Mouse (Mus musculus) neural tube, embryonic 11.5 days (tissue): Measurements from ENCODE around the gene Cyb5d2. TPM values are rescaled to one million over a fixed set of nuclear protein-coding genes. Genes with fewer than 3 reads are reported as not detected.
A peak's percentile ranks its signal among the peaks of the same experiment; 100 is the strongest.

Experiments
- ATAC-seq: fragments of 200-750 bp; cut with Nextera tagmentation; 2 replicates; pipeline ENCODE4 v1.8.0; 2017; ENCODE audit warnings: moderate number of reproducible peaks, mild to moderate bottlenecking, moderate TSS enrichment, moderate library complexity; ENCODE audit not compliant: insufficient read depth, low FRiP score, low TSS enrichment
- DNase-seq: peaks from one replicate; pipeline ENCODE4 v3.0.0-alpha.2; 2015; ENCODE audit warnings: low spot score
- H3K27ac ChIP-seq: fragments of 300-500 bp; sonication (generic); 2 replicates; pipeline ENCODE4 v1.5.1; 2014; ENCODE audit warnings: low read depth, mild to moderate bottlenecking, low read length
- H3K27me3 ChIP-seq: fragments of 300-500 bp; sonication (generic); 2 replicates; pipeline ENCODE4 v1.6.1; 2014; ENCODE audit warnings: mild to moderate bottlenecking, low read length, mixed read lengths; ENCODE audit not compliant: control insufficient read depth, insufficient read depth
- H3K36me3 ChIP-seq: fragments of 300-500 bp; sonication (generic); 2 replicates; pipeline ENCODE4 v1.6.1; 2014; ENCODE audit warnings: mild to moderate bottlenecking, low read length, moderate library complexity, mixed read lengths; ENCODE audit not compliant: control insufficient read depth, insufficient read depth
- H3K4me1 ChIP-seq: fragments of 300-500 bp; sonication (generic); 2 replicates; pipeline ENCODE4 v1.6.1; 2014; ENCODE audit warnings: low read length, mixed read lengths; ENCODE audit not compliant: control insufficient read depth, insufficient read depth
- H3K4me2 ChIP-seq: fragments of 300-500 bp; sonication (generic); 2 replicates; pipeline ENCODE4 v1.6.1; 2014; ENCODE audit warnings: low read depth, mild to moderate bottlenecking, moderate library complexity
- H3K4me3 ChIP-seq: fragments of 300-500 bp; sonication (generic); 2 replicates; pipeline ENCODE4 v1.5.1; 2014; ENCODE audit warnings: low read depth, low read length
- H3K9ac ChIP-seq: fragments of 300-500 bp; sonication (generic); 2 replicates; pipeline ENCODE4 v1.6.1; 2014; ENCODE audit warnings: mild to moderate bottlenecking, low read length
- H3K9me3 ChIP-seq: fragments of 300-500 bp; sonication (generic); 2 replicates; pipeline ENCODE4 v1.6.1; 2016; ENCODE audit warnings: low read length; ENCODE audit not compliant: control insufficient read depth
- WGBS: fragments of 180-500 bp; shearing (Covaris S2); extraction: QIAGEN DNeasy Blood & Tissue Kit; methylation state at CpG from one replicate; pipeline ENCODE4 v1.1.7; 2014; 5-methylcytosine and 5-hydroxymethylcytosine counted together
- polyA plus RNA-seq: library from polyadenylated mRNA; unstranded; fragments of >200 nt; fragmentation: Nextera tagmentation; extraction: Ambion mirVana; gene quantifications from 2 replicates; pipeline ENCODE4 v1.2.1, GENCODE M21; 2014

Cyb5d2 gene
- polyA plus RNA-seq, result 2.8 and 3.4 TPM in 2 replicates

- H3K27me3 ChIP-seq, result no peaks in the 10 kb centered on the region
- peak; percentile 91 for ATAC-seq
- peak within 1 kb of the TSS; percentile 83 for H3K27ac ChIP-seq
- H3K4me3 ChIP-seq, result peak within 1 kb of the TSS; percentile 97
- WGBS, result under 1% methylated on average over 69 of the region's 69 CpGs
- H3K9ac ChIP-seq, result peak within 1 kb of the TSS; percentile 92
- H3K4me1 ChIP-seq, result peaks cover 6% of the 10 kb centered on the region
- H3K4me2 ChIP-seq, result peak within 1 kb of the TSS; percentile 79
- no peaks in the 10 kb centered on the region for H3K36me3 ChIP-seq
- no peaks in the 10 kb centered on the region for H3K9me3 ChIP-seq
- DNase-seq, result peak; percentile 95
Observed at GRCm38 (mm10) chr11:72795455-72796295, at the start of gene Cyb5d2, which contains the start of gene Zzef1. Gene Cyb5d2 (minus strand): TSS chr11:72796142. Gene Zzef1 (plus strand): TSS chr11:72796226.

GRCm38 (mm10) chr11:72845526-72845925 is 49.6 kb upstream of the Cyb5d2 start:
- Histone ChIP-seq H3K27ac (no peak overlapping the region), H3K4me3 (no peak overlapping the region), H3K36me3 (peaks cover 2% of the 10 kb centered on the region; the same call in 1 of the 2 replicates), H3K9ac (no peak overlapping the region), H3K9me3 (no peaks in the 10 kb centered on the region), H3K4me1 (no peaks in the 10 kb centered on the region), H3K27me3 (no peaks in the 10 kb centered on the region), H3K4me2 (no peak overlapping the region)
- WGBS, result 97% methylated on average over 2 of the region's 2 CpGs
- DNase-seq (no peak), ATAC-seq (no peak)

GRCm38 (mm10) chr11:72843576-72843975 is 47.6 kb upstream of the Cyb5d2 start:
- peaks cover 2% of the 10 kb centered on the region; the same call in 1 of the 2 replicates for H3K36me3 ChIP-seq
- ATAC-seq (no peak), DNase-seq (no peak)
- H3K9me3 ChIP-seq, result no peaks in the 10 kb centered on the region
- no peaks in the 10 kb centered on the region for H3K4me1 ChIP-seq
- no peaks in the 10 kb centered on the region for H3K27me3 ChIP-seq
- H3K27ac ChIP-seq, result no peak overlapping the region
- H3K9ac ChIP-seq, result no peak overlapping the region
- no peak overlapping the region for H3K4me2 ChIP-seq
- H3K4me3 ChIP-seq, result no peak overlapping the region

DNA sequence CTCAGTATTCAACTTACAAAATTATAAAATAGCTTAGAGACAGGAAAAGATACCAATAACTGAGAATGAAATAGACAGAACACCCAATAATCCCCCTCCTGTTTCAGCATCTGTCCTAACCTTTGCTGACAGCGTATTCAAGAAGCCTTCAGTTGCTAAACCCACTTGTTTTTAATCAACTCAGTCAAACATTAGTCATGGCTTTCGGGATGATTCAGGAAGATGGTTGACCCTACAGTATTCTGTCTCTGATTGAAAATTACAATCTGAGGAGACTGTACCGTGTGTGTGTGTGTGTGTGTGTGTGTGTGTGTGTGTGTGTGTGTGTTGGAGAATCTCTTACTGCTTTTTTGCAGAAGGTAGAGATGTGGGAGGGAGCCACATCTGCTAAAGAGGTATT is 46.8 kb upstream of the Cyb5d2 start:
- WGBS, result 93% methylated on average over 3 of the region's 3 CpGs
- peaks cover 2% of the 10 kb centered on the region; the same call in 1 of the 2 replicates for H3K36me3 ChIP-seq
- no peak for DNase-seq
- no peak for ATAC-seq
- no peak overlapping the region for H3K4me3 ChIP-seq
- H3K27me3 ChIP-seq, result no peaks in the 10 kb centered on the region
- no peak overlapping the region for H3K27ac ChIP-seq
- no peaks in the 10 kb centered on the region for H3K4me1 ChIP-seq
- no peak overlapping the region for H3K4me2 ChIP-seq
- no peaks in the 10 kb centered on the region for H3K9me3 ChIP-seq
- no peak overlapping the region for H3K9ac ChIP-seq

DNA sequence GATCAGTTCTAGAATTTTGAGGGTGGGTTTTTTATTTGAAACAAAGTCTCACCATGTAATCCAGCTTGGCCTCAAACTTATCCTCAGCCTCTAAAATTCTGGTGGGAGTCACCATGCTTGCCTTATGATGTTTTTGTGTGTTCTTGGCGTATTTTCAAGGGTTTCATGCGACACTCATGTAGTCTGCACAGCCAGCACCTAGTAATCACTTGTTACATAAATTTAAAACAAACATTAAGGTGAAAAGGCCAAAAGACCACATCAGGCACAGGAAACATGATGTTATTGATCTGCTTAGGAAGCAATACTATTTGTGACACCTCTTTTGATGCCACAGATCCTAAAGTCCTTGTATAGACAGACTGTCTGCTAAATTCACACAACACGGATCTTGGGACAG is 33.9 kb upstream of the Cyb5d2 start:
- Histone ChIP-seq H3K4me2 (no peak overlapping the region), H3K27ac (no peak overlapping the region), H3K9me3 (no peaks in the 10 kb centered on the region), H3K4me3 (no peak overlapping the region), H3K4me1 (no peaks in the 10 kb centered on the region), H3K36me3 (peaks cover 6% of the 10 kb centered on the region), H3K27me3 (no peaks in the 10 kb centered on the region), H3K9ac (no peak overlapping the region)
- WGBS, result 93% methylated on average over 3 of the region's 3 CpGs
- no peak for DNase-seq
- ATAC-seq, result no peak

GRCm38 (mm10) chr11:72821041-72821440 is 25.1 kb upstream of the Cyb5d2 start:
- 89% methylated on average over 7 of the region's 7 CpGs for whole genome bisulfite sequencing
- no peaks in the 10 kb centered on the region for H3K9me3 ChIP-seq
- no peaks in the 10 kb centered on the region for H3K4me1 ChIP-seq
- H3K36me3 ChIP-seq, result no peaks in the 10 kb centered on the region
- no peak overlapping the region for H3K9ac ChIP-seq
- H3K27ac ChIP-seq, result no peak overlapping the region
- H3K27me3 ChIP-seq, result no peaks in the 10 kb centered on the region
- DNase-seq (no peak), ATAC-seq (no peak)
- H3K4me3 ChIP-seq, result no peak overlapping the region
- no peak overlapping the region for H3K4me2 ChIP-seq

DNA sequence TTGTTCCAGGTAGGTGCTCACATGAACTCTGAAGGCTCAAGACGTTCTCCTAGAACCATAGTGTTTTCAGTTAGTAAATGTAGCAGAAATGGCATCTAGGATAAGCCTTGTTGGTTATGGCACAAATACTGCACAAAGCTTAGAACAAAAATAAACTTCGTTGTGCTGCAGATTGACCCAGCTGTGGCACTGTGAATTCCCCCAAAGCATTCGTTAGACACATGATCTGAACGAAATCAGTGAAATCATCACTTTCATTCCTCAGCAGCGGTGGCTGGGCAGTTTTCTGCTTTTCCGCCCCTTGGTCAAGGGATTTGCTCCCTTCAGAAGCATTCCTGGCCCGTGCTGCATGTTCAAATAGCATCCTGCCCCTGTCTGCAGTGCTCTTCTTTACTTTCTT is 22.1 kb upstream of the Cyb5d2 start:
- Histone ChIP-seq H3K4me2 (no peak overlapping the region), H3K4me3 (no peak overlapping the region), H3K9ac (no peak overlapping the region), H3K36me3 (no peaks in the 10 kb centered on the region), H3K4me1 (no peaks in the 10 kb centered on the region), H3K27ac (no peak overlapping the region), H3K9me3 (no peaks in the 10 kb centered on the region), H3K27me3 (no peaks in the 10 kb centered on the region)
- ATAC-seq, result no peak
- DNase-seq, result no peak
- 90% methylated on average over 7 of the region's 7 CpGs for WGBS

GRCm38 (mm10) chr11:72816859-72817258 is 20.9 kb upstream of the Cyb5d2 start:
- no peaks in the 10 kb centered on the region for H3K27me3 ChIP-seq
- no peak overlapping the region for H3K27ac ChIP-seq
- no peak overlapping the region for H3K4me2 ChIP-seq
- ATAC-seq (no peak), DNase-seq (no peak)
- 89% methylated on average over 1 of the region's 1 CpGs for WGBS
- H3K4me1 ChIP-seq, result no peaks in the 10 kb centered on the region
- H3K36me3 ChIP-seq, result no peaks in the 10 kb centered on the region
- no peak overlapping the region for H3K9ac ChIP-seq
- no peak overlapping the region for H3K4me3 ChIP-seq
- H3K9me3 ChIP-seq, result no peaks in the 10 kb centered on the region

DNA sequence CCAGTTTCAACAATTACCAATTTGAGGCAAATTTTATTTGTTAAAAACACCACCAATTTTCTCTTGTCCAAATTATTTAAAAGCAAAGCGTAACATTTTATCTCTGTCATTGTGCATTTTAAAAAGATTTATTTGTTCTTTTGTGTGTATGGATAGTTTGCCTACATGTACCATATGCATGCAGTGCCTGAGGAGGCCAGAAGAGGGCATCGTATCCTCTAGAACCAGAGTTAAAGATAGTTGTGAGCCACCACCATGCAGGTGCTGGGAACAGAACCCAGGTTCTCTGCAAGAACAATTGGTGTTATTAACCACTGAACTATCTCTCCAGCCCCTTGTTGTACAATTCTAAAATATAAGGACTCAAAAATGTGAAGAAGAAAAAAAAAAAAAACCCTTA is 18.2 kb upstream of the Cyb5d2 start:
- H3K4me2 ChIP-seq, result no peak overlapping the region
- 76% methylated on average over 2 of the region's 2 CpGs for WGBS
- no peaks in the 10 kb centered on the region for H3K27me3 ChIP-seq
- H3K4me3 ChIP-seq, result no peak overlapping the region
- no peak overlapping the region for H3K27ac ChIP-seq
- no peaks in the 10 kb centered on the region for H3K9me3 ChIP-seq
- no peak overlapping the region for H3K9ac ChIP-seq
- H3K36me3 ChIP-seq, result no peaks in the 10 kb centered on the region
- ATAC-seq (no peak), DNase-seq (no peak)
- H3K4me1 ChIP-seq, result no peaks in the 10 kb centered on the region
